Mouse (Mus musculus) embryonic facial prominence, embryonic 14.5 days (tissue): ENCODE results near the gene Zdhhc5. TPM values are rescaled to one million over a fixed set of nuclear protein-coding genes. Genes with fewer than 3 reads are reported as not detected.

Experiments used
- ATAC-seq: fragments of 200-750 bp; cut with Nextera tagmentation; 2 replicates; pipeline ENCODE4 v1.8.0; 2017; ENCODE audit warnings: low read depth, moderate number of reproducible peaks, moderate TSS enrichment
- DNase-seq: peaks from one replicate; pipeline ENCODE4 v3.0.0-alpha.2; 2015; ENCODE audit warnings: low spot score
- H3K27ac ChIP-seq: fragments of 300-500 bp; sonication (generic); replicated peaks from 2 replicates; pipeline ENCODE4 v1.5.1; 2014; ENCODE audit warnings: low read depth, mild to moderate bottlenecking, low read length, moderate library complexity
- H3K27me3 ChIP-seq: fragments of 300-500 bp; sonication (generic); replicated peaks from 2 replicates; pipeline ENCODE4 v1.6.1; 2014; ENCODE audit warnings: low read length; ENCODE audit not compliant: control insufficient read depth, insufficient read depth
- H3K36me3 ChIP-seq: fragments of 300-500 bp; sonication (generic); 2 replicates; pipeline ENCODE4 v1.6.1; 2014; ENCODE audit warnings: low read length, mixed read lengths; ENCODE audit not compliant: control insufficient read depth, insufficient read depth
- H3K4me1 ChIP-seq: fragments of 300-500 bp; sonication (generic); 2 replicates; pipeline ENCODE4 v1.6.1; 2014; ENCODE audit warnings: antibody characterized with exemption, low read length; ENCODE audit not compliant: control insufficient read depth, insufficient read depth
- H3K4me2 ChIP-seq: fragments of 300-500 bp; sonication (generic); 2 replicates; pipeline ENCODE4 v1.6.1; 2014; ENCODE audit warnings: low read depth, mild to moderate bottlenecking, low read length, moderate library complexity, mixed read lengths
- H3K4me3 ChIP-seq: fragments of 300-500 bp; sonication (generic); 2 replicates; pipeline ENCODE4 v1.5.1; 2014; ENCODE audit warnings: low read depth, mild to moderate bottlenecking, low read length
- H3K9ac ChIP-seq: fragments of 300-500 bp; sonication (generic); 2 replicates; pipeline ENCODE4 v1.6.1; 2014; ENCODE audit warnings: low read depth, mild to moderate bottlenecking, low read length, moderate library complexity, mixed read lengths
- H3K9me3 ChIP-seq: fragments of 300-500 bp; sonication (generic); 2 replicates; pipeline ENCODE4 v1.6.1; 2016; ENCODE audit warnings: low read length; ENCODE audit not compliant: control insufficient read depth
- WGBS: fragments of 180-500 bp; shearing (Covaris S2); extraction: QIAGEN DNeasy Blood & Tissue Kit; methylation state at CpG from one replicate; pipeline ENCODE4 v1.1.7; 2014; 5-methylcytosine and 5-hydroxymethylcytosine counted together
- polyA plus RNA-seq: library from polyadenylated mRNA; unstranded; fragments of >200 nt; fragmentation: Nextera tagmentation; extraction: Ambion mirVana; gene quantifications from 2 replicates; pipeline ENCODE4 v1.2.1, GENCODE M21; 2014

The Zdhhc5 gene
- polyA plus RNA-seq, 1 experiment from 2014 or later: 31.6 TPM

DNA sequence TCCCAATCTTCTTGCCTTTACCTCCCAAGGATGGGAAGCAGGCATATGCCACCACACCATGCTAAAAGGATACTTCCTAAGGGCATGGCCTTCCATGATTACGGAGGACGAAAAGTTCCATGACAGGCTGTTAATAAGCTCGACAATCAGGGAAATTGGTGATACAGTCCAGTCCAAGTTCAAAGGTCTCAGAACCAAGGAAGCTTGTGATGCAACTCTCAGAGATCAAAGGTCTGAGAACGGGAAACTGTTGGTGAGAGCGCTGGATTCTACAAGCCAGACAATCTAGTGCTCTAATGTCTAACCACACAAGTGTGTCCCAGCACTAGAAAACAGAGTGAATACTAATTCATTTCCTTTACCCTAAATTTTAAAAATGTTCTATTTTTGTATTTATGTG, 41.3 kb upstream of the Zdhhc5 start:
- Histone ChIP-seq H3K4me2 (no peak overlapping the region), H3K4me3 (no peak overlapping the region), H3K36me3 (no peaks in the 10 kb centered on the region), H3K9me3 (no peaks in the 10 kb centered on the region), H3K27me3 (no peaks in the 10 kb centered on the region), H3K9ac (no peak overlapping the region), H3K4me1 (no peaks in the 10 kb centered on the region), H3K27ac (no peak overlapping the region)
- no peak for DNase-seq
- ATAC-seq: no peak
- WGBS: 62% methylated on average over 5 of the region's 5 CpGs

DNA sequence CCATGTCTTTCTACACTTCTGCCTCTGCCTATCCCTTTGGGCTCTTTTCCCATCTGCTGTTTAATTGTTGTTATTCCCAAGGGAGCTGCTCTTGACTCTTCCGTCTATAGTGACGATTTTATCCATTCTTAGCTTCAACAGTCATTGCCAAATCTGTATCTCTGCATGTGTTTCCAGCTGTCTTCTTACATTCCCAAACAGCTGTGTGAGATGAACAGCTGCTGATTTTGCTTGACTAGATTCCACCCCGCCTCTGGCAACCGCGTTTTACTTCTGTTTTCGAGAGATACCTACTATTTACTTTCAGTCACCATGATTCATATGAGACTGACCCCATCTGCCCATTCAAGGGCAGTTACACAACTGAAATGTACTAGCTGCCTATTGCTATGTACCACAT, 35.1 kb upstream of the Zdhhc5 start:
- no peaks in the 10 kb centered on the region for H3K9me3 ChIP-seq
- no peaks in the 10 kb centered on the region for H3K36me3 ChIP-seq
- H3K4me2 ChIP-seq: no peak overlapping the region
- H3K9ac ChIP-seq: no peak overlapping the region
- DNase-seq (peak; percentile 78), ATAC-seq (peak; percentile 55; the same call in 1 of the 2 replicates)
- H3K4me3 ChIP-seq: no peak overlapping the region
- no peaks in the 10 kb centered on the region for H3K4me1 ChIP-seq
- no peak overlapping the region for H3K27ac ChIP-seq
- H3K27me3 ChIP-seq: no peaks in the 10 kb centered on the region
- 62% methylated on average over 6 of the region's 6 CpGs for WGBS

DNA sequence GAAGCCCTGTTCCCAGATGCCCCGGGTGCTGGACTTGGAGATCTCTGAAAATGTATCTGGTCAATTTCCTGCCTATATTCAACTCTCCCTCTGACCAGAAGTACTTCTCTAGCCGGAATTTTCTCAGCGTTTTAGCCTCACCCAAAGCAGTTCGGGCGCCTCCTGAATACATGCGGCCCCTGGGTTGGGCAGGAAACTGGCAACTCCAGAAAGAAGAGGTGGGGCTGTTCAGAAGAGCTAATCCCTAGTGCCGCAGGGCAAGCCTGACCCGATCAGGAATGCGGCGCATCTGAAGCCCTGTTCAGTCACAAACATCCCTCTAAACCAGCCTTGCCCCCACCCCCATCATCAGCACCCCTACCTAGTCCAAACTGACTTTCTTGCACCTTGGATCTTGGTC, 29.1 kb upstream of the Zdhhc5 start:
- Histone ChIP-seq H3K9ac (peak overlapping the region; percentile 99), H3K27ac (peak overlapping the region; percentile 99), H3K4me1 (peaks cover 28% of the 10 kb centered on the region), H3K4me3 (peak overlapping the region; percentile 91), H3K9me3 (no peaks in the 10 kb centered on the region), H3K36me3 (peaks cover 9% of the 10 kb centered on the region; the same call in 1 of the 2 replicates), H3K27me3 (no peaks in the 10 kb centered on the region), H3K4me2 (peak overlapping the region; percentile 70)
- WGBS: 0% methylated on average over 10 of the region's 10 CpGs
- peak; percentile 32 for ATAC-seq
- peak; percentile 84 for DNase-seq

DNA sequence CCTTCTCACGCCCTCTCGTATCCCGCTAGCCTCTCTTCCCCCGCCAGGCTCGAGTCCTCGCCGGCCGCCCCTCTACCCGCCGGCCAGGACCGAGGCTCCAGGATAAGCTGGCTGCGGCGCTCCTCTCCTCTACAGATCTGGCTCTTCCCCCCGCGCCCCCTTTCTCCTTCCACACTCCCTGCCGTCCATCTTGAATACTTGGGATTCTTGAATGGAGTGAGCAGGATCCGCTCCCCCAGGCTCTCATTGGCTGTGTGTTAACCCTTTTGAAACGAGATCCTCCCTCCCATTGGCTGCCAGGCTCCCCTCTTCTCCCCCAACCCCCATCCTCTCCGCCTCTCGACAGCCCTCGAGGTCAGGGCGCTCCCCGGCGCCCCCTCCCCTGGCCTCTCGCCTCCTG, 28.6 kb upstream of the Zdhhc5 start, which contains the start of gene Gm19426:
Gm19426 (minus strand) TSS at position 95 of the 400 bp plus-strand sequence.
- ATAC-seq (peak; percentile 92), DNase-seq (peak; percentile 99)
- 1% methylated on average over 25 of the region's 25 CpGs for whole genome bisulfite sequencing
- peak within 1 kb of the TSS; percentile 70 for H3K4me2 ChIP-seq
- H3K4me3 ChIP-seq: peak within 1 kb of the TSS; percentile 91
- H3K27ac ChIP-seq: peak within 1 kb of the TSS; percentile 99
- peak within 1 kb of the TSS; percentile 99 for H3K9ac ChIP-seq
- no peaks in the 10 kb centered on the region for H3K27me3 ChIP-seq
- H3K36me3 ChIP-seq: peaks cover 9% of the 10 kb centered on the region; the same call in 1 of the 2 replicates
- no peaks in the 10 kb centered on the region for H3K9me3 ChIP-seq
- peaks cover 30% of the 10 kb centered on the region for H3K4me1 ChIP-seq

DNA sequence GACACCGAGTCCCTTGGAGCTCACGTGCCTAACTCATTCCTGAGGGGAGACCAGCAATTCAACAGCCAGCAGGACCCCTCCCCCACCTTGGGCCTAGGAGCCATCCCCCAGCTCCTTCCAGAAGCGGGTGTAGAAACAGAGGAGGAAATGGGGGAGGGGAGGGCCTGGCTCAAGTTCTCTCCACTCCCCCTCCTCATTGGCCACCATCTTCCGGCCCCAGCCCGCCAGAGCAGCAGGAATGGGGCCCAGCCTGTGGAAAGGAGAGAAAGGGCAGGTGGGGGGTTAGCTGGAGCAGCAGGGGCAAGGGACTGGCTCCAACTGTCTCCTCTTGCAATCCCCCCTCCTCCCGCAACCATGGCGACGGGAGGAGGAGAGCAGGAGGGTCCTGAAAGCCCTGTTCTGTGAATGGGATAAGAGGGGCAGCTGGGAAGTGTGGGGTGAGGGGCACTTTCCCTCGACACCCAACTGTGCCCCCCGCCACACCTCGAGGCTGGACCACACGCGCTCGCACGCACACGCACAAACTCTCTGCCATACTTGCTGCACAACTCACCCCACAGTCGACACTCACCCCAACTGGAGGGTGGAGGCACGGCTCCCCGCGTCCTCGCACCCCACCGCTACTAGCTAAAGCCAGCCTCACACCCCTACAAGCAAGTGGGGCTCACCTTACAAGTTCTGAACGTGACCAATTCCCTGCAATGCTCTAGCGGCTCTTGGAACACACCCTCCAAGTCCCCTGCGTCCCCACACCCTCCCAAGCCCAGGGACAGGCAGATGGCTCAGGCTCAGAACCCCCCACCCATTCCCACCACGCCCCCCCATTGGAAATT, 27.7 kb upstream of the Zdhhc5 start:
- WGBS: 1% methylated on average over 23 of the region's 26 CpGs
- H3K27ac ChIP-seq: peak overlapping the region; percentile 99
- H3K9ac ChIP-seq: peak overlapping the region; percentile 99
- H3K27me3 ChIP-seq: no peaks in the 10 kb centered on the region
- H3K4me1 ChIP-seq: peaks cover 38% of the 10 kb centered on the region
- peak; percentile 95 for DNase-seq
- peak; percentile 72 for ATAC-seq
- H3K4me2 ChIP-seq: peak overlapping the region; percentile 70
- no peaks in the 10 kb centered on the region for H3K9me3 ChIP-seq
- H3K4me3 ChIP-seq: peak overlapping the region; percentile 91
- H3K36me3 ChIP-seq: peaks cover 9% of the 10 kb centered on the region; the same call in 1 of the 2 replicates

DNA sequence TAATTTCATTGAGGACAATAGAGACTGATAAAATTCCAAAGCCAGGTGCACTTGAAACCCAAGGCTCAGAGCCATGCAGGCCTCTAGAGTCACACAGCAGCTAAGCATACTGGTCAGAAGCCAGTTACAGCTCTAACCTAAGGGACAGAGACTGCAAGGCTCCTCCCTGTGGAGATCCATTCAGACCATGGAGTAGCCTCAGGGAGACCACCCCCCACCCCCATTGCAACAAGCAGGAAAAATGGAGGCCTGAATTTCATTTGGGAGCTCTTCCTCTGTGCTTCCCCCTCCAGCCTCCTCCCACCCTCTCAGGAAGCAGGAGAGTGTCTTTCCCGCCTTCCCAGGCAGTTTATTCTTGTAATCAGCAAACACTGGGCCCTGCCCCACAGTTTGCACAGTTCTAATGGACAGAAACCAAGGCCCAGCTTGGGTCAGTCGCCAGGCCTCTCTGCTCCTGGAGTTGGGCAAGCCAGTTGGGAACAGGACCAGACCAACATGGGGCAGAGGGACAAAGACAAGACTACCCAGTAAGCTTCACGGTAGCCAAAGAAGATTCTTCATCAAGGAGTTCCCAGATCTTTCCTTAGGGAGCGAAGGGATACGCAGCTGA, 27.0 kb upstream of the Zdhhc5 start:
- no peak for DNase-seq
- Histone ChIP-seq H3K36me3 (peaks cover 9% of the 10 kb centered on the region; the same call in 1 of the 2 replicates), H3K4me1 (peaks cover 45% of the 10 kb centered on the region), H3K4me3 (peak overlapping the region; percentile 91), H3K9ac (peak overlapping the region; percentile 99), H3K9me3 (no peaks in the 10 kb centered on the region), H3K27me3 (no peaks in the 10 kb centered on the region), H3K4me2 (peak overlapping the region; percentile 70), H3K27ac (peak overlapping the region; percentile 99)
- WGBS: 4% methylated on average over 5 of the region's 5 CpGs
- no peak for ATAC-seq

DNA sequence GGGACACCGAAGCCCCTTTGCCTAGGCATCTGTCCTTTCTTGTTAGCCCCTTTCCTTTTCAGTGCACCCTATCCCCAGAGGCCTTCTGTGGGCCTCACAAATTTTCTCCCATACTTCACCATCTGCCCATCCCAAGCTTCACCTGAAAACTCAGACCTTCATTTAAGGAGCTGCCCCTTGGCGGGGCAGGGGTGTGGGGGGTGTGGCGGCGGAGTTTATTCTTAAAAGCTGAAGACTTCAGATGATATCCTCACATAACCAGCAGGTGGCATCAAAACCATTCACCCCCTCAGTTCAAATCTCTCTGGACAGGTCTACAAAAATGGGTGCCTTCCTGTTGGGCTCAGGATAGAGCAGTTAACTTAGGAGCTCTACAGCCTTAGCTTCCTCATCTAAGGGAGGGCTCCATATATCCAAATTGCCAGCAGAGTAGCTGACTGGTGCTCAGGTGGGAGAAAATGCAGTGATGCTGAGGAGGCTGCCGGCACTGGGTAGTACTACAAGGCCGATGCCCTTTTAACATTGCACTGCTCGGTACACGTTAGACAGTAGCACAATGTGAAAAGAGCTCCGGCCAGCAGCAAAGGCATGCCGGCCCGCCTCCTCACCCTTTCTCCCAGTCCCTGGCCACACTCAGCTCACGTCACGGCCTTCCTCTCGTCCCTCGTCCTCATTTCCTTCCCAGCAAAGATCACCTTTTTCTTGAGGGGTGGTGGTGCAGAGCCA, 25.8 kb upstream of the Zdhhc5 start:
- H3K27ac ChIP-seq: no peak overlapping the region
- DNase-seq (no peak), ATAC-seq (no peak)
- no peaks in the 10 kb centered on the region for H3K9me3 ChIP-seq
- 76% methylated on average over 15 of the region's 15 CpGs for WGBS
- 0 out of 2 replicates have a peak overlapping the region, but pooled peaks have one; percentile 2 for H3K9ac ChIP-seq
- peaks cover 57% of the 10 kb centered on the region for H3K4me1 ChIP-seq
- H3K4me2 ChIP-seq: peak overlapping the region; percentile 70
- peak overlapping the region; percentile 91; the same call in 1 of the 2 replicates for H3K4me3 ChIP-seq
- H3K36me3 ChIP-seq: peaks cover 9% of the 10 kb centered on the region; the same call in 1 of the 2 replicates
- no peaks in the 10 kb centered on the region for H3K27me3 ChIP-seq

DNA sequence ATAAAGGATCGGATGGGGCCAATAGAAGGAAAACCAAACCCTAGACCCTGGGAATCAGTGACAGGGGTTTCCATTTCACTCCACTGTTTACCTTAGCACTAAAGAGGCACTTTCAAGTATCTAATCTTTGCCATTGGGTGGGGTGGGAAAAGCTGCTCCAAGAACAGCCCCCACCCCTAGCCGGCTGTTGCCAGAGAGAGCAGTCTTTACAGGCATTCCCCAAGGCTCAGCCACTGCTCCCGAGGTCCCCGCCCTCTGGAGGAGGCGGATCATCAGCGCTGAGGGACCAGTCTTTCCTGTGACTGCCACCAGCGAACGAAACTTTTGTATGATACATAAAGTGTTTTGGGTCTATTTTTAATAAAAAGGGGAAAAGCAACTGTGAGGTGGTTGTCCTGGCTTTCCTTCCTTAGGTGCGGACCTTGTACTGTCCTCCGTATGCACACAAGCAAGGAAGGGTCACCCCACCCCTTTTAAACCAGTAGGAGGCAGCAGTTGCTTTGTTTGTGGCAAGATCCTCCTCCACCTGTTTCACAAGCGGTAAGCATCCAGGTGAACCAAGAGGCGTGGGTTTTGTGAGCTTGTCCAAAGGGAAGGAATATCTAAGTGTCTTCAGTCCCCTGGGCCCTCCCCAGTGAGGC, 23.4 kb upstream of the Zdhhc5 start:
- no peaks in the 10 kb centered on the region for H3K9me3 ChIP-seq
- DNase-seq: peak; percentile 82
- H3K27me3 ChIP-seq: no peaks in the 10 kb centered on the region
- H3K4me3 ChIP-seq: no peak overlapping the region
- ATAC-seq: peak; percentile 16; the same call in 1 of the 2 replicates
- H3K4me2 ChIP-seq: peak overlapping the region; percentile 70
- H3K36me3 ChIP-seq: peaks cover 9% of the 10 kb centered on the region; the same call in 1 of the 2 replicates
- H3K4me1 ChIP-seq: peaks cover 61% of the 10 kb centered on the region
- no peak overlapping the region; the same call in 1 of the 2 replicates for H3K9ac ChIP-seq
- peak overlapping the region; percentile 10; the same call in 1 of the 2 replicates for H3K27ac ChIP-seq
- 2% methylated on average over 12 of the region's 12 CpGs for WGBS
